Mouse (Mus musculus): ENCODE results near the gene Plekhg1. TPM values are rescaled to one million over a fixed set of nuclear protein-coding genes. Genes with fewer than 3 reads are reported as not detected.

Gene Plekhg1
- polyA plus RNA-seq, 1 experiment from 2014 or later = 16.6 TPM

GRCm38 (mm10) chr10:3834060-3834459 is 93.9 kb downstream of the Plekhg1 start:
- no peaks in the 10 kb centered on the region for H3K9me3 ChIP-seq (replicated peaks)
- H3K4me2 ChIP-seq = no peak overlapping the region
- ATAC-seq (replicated peaks; ENCODE audit: low FRiP score) = no peak
- whole genome bisulfite sequencing = 87% methylated on average over 1 of the region's 1 CpGs
- H3K4me1 ChIP-seq = peaks cover 16% of the 10 kb centered on the region
- H3K36me3 ChIP-seq = no peaks in the 10 kb centered on the region
- no peak overlapping the region for H3K9ac ChIP-seq
- H3K4me3 ChIP-seq (replicated peaks) = no peak overlapping the region
- H3K27ac ChIP-seq = no peak overlapping the region
- no peaks in the 10 kb centered on the region for H3K27me3 ChIP-seq

- no peak for ATAC-seq (replicated peaks; ENCODE audit: low FRiP score)
- 85% methylated on average over 7 of the region's 7 CpGs for WGBS
- H3K9me3 ChIP-seq (replicated peaks) = no peaks in the 10 kb centered on the region
- no peaks in the 10 kb centered on the region for H3K27me3 ChIP-seq
- no peaks in the 10 kb centered on the region for H3K36me3 ChIP-seq
- H3K9ac ChIP-seq = no peak overlapping the region
- peaks cover 13% of the 10 kb centered on the region for H3K4me1 ChIP-seq
- H3K27ac ChIP-seq = no peak overlapping the region
- no peak overlapping the region for H3K4me2 ChIP-seq
- H3K4me3 ChIP-seq (replicated peaks) = no peak overlapping the region
Measured at GRCm38 (mm10) chr10:3834678-3835077, 94.5 kb downstream of the Plekhg1 start.

GRCm38 (mm10) chr10:3835616-3836015 is 95.5 kb downstream of the Plekhg1 start:
- H3K4me1 ChIP-seq = peaks cover 14% of the 10 kb centered on the region

GRCm38 (mm10) chr10:3839748-3840432 is 99.7 kb downstream of the Plekhg1 start:
- Histone ChIP-seq H3K27ac (peak overlapping the region; percentile 49), H3K9ac (no peak overlapping the region), H3K36me3 (no peaks in the 10 kb centered on the region), H3K9me3 (replicated peaks) (no peaks in the 10 kb centered on the region), H3K4me3 (replicated peaks) (no peak overlapping the region), H3K4me2 (no peak overlapping the region), H3K4me1 (peaks cover 10% of the 10 kb centered on the region), H3K27me3 (no peaks in the 10 kb centered on the region)
- peak; percentile 46; the same call in 1 of the 2 replicates for ATAC-seq (replicated peaks; ENCODE audit: low FRiP score)
- 27% methylated on average over 6 of the region's 6 CpGs for WGBS

More at GRCm38 (mm10) chr10:3835616-3836015, 95.5 kb downstream of the Plekhg1 start:
- Histone ChIP-seq H3K9me3 (replicated peaks) (no peaks in the 10 kb centered on the region), H3K4me2 (no peak overlapping the region), H3K4me3 (replicated peaks) (no peak overlapping the region), H3K27ac (no peak overlapping the region), H3K9ac (no peak overlapping the region), H3K36me3 (no peaks in the 10 kb centered on the region), H3K27me3 (no peaks in the 10 kb centered on the region)
- ATAC-seq (replicated peaks; ENCODE audit: low FRiP score) = no peak
- WGBS = 70% methylated on average over 10 of the region's 10 CpGs

GRCm38 (mm10) chr10:3844430-3844829 is 104.3 kb downstream of the Plekhg1 start:
- H3K9ac ChIP-seq = no peak overlapping the region
- H3K4me3 ChIP-seq (replicated peaks) = no peak overlapping the region
- H3K36me3 ChIP-seq = peaks cover 2% of the 10 kb centered on the region; the same call in 1 of the 2 replicates
- no peak overlapping the region for H3K4me2 ChIP-seq
- no peak for ATAC-seq (replicated peaks; ENCODE audit: low FRiP score)
- H3K4me1 ChIP-seq = peaks cover 9% of the 10 kb centered on the region
- 74% methylated on average over 5 of the region's 5 CpGs for WGBS
- H3K27me3 ChIP-seq = no peaks in the 10 kb centered on the region
- H3K27ac ChIP-seq = no peak overlapping the region
- H3K9me3 ChIP-seq (replicated peaks) = no peaks in the 10 kb centered on the region

- WGBS = 40% methylated on average over 2 of the region's 2 CpGs
Measured at GRCm38 (mm10) chr10:3847021-3847420, 106.9 kb downstream of the Plekhg1 start.

GRCm38 (mm10) chr10:3851461-3851860 is 111.3 kb downstream of the Plekhg1 start:
- Histone ChIP-seq H3K36me3 (peaks cover 8% of the 10 kb centered on the region; the same call in 1 of the 2 replicates), H3K4me3 (replicated peaks) (no peak overlapping the region), H3K4me2 (no peak overlapping the region), H3K4me1 (peaks cover 14% of the 10 kb centered on the region), H3K9ac (no peak overlapping the region), H3K9me3 (replicated peaks) (no peaks in the 10 kb centered on the region; the same call in 1 of the 2 replicates), H3K27ac (peak overlapping the region; percentile 58), H3K27me3 (no peaks in the 10 kb centered on the region)
- ATAC-seq (replicated peaks; ENCODE audit: low FRiP score) = no peak
- WGBS = 11% methylated on average over 2 of the region's 2 CpGs

More at GRCm38 (mm10) chr10:3847021-3847420, 106.9 kb downstream of the Plekhg1 start:
- peaks cover 8% of the 10 kb centered on the region; the same call in 1 of the 2 replicates for H3K36me3 ChIP-seq
- no peak overlapping the region for H3K4me3 ChIP-seq (replicated peaks)
- H3K27me3 ChIP-seq = no peaks in the 10 kb centered on the region
- peaks cover 12% of the 10 kb centered on the region for H3K4me1 ChIP-seq
- no peaks in the 10 kb centered on the region; the same call in 1 of the 2 replicates for H3K9me3 ChIP-seq (replicated peaks)
- no peak overlapping the region for H3K27ac ChIP-seq
- no peak overlapping the region for H3K9ac ChIP-seq
- H3K4me2 ChIP-seq = no peak overlapping the region
- ATAC-seq (replicated peaks; ENCODE audit: low FRiP score) = no peak

- ATAC-seq (replicated peaks; ENCODE audit: low FRiP score) = no peak
- Histone ChIP-seq H3K9me3 (replicated peaks) (no peaks in the 10 kb centered on the region; the same call in 1 of the 2 replicates), H3K4me2 (no peak overlapping the region), H3K9ac (no peak overlapping the region), H3K36me3 (peaks cover 8% of the 10 kb centered on the region; the same call in 1 of the 2 replicates), H3K4me1 (peaks cover 14% of the 10 kb centered on the region), H3K27me3 (no peaks in the 10 kb centered on the region), H3K27ac (0 out of 2 replicates have a peak overlapping the region, but pooled peaks have one; percentile 58), H3K4me3 (replicated peaks) (no peak overlapping the region)
- 86% methylated on average over 3 of the region's 3 CpGs for WGBS
Measured at GRCm38 (mm10) chr10:3852733-3853132, 112.6 kb downstream of the Plekhg1 start.

GRCm38 (mm10) chr10:3857912-3858311 is 117.7 kb downstream of the Plekhg1 start:
- H3K4me2 ChIP-seq = no peak overlapping the region
- no peak for ATAC-seq (replicated peaks; ENCODE audit: low FRiP score)
- H3K4me1 ChIP-seq = peaks cover 13% of the 10 kb centered on the region
- H3K27ac ChIP-seq = no peak overlapping the region
- no peaks in the 10 kb centered on the region for H3K36me3 ChIP-seq
- 16% methylated on average over 5 of the region's 5 CpGs for WGBS
- no peak overlapping the region for H3K9ac ChIP-seq
- no peak overlapping the region for H3K4me3 ChIP-seq (replicated peaks)
- H3K27me3 ChIP-seq = no peaks in the 10 kb centered on the region
- H3K9me3 ChIP-seq (replicated peaks) = no peaks in the 10 kb centered on the region

- Histone ChIP-seq H3K4me2 (no peak overlapping the region), H3K9me3 (replicated peaks) (no peaks in the 10 kb centered on the region), H3K36me3 (no peaks in the 10 kb centered on the region), H3K9ac (no peak overlapping the region), H3K4me1 (peaks cover 17% of the 10 kb centered on the region), H3K27me3 (no peaks in the 10 kb centered on the region), H3K27ac (0 out of 2 replicates have a peak overlapping the region, but pooled peaks have one; percentile 1), H3K4me3 (replicated peaks) (no peak overlapping the region)
- 47% methylated on average over 4 of the region's 4 CpGs for WGBS
- no peak for ATAC-seq (replicated peaks; ENCODE audit: low FRiP score)
Measured at GRCm38 (mm10) chr10:3858437-3858836, 118.3 kb downstream of the Plekhg1 start.

- Histone ChIP-seq H3K4me1 (peaks cover 24% of the 10 kb centered on the region), H3K27me3 (no peaks in the 10 kb centered on the region), H3K9ac (no peak overlapping the region), H3K27ac (no peak overlapping the region), H3K36me3 (no peaks in the 10 kb centered on the region), H3K4me2 (no peak overlapping the region), H3K4me3 (replicated peaks) (no peak overlapping the region), H3K9me3 (replicated peaks) (no peaks in the 10 kb centered on the region)
- 0 out of 2 replicates have a peak, but pooled peaks have one; percentile 12 for ATAC-seq (replicated peaks; ENCODE audit: low FRiP score)
- WGBS = 49% methylated on average over 11 of the region's 11 CpGs
Measured at GRCm38 (mm10) chr10:3858961-3859714, 119.0 kb downstream of the Plekhg1 start.
